In genomic region chr15:80078058-80078814, GRCm38 (mm10) we compare ENCODE assay signal across 10 mouse cellular contexts. TPM values are rescaled to one million over a fixed set of nuclear protein-coding genes. Genes with fewer than 3 reads are reported as not detected.
DNase-seq lines count a peak whose midpoint lies in the region; ATAC-seq and TF ChIP-seq lines count a peak whose summit lies in the region.
"Had no signal": no experiment of that assay in that cellular context is flagged by ENCODE, and none has a peak within 500 bp of the region (broad histone marks: within the 10 kb centered on the region; RNA-seq: fewer than 3 reads in every experiment).

No protein-coding gene starts in this region.

- no peaks in the 10 kb centered on the region for H3K27me3 ChIP-seq in C2C12 (ENCODE audit: control insufficient read depth, insufficient read depth, insufficient read length)
- no peaks in the 10 kb centered on the region for H3K27me3 ChIP-seq in thymus, adult 2 months (ENCODE audit: control insufficient read depth, insufficient read depth, low read length)
- H3K27me3 ChIP-seq: midbrain, embryonic 12.5 days had no signal

- peaks cover 54% of the 10 kb centered on the region for H3K79me2 ChIP-seq in C2C12 (ENCODE audit: control insufficient read depth, insufficient read depth)

- no peak; the same call in 1 of the 2 replicates for TF ChIP-seq POLR2A in embryonic fibroblast, embryonic 13.5 days (IDR thresholded peaks at IDR 0.05; ENCODE audit: low read depth, low read length)
- no peak for TF ChIP-seq POLR2A in thymus, adult 2 months (IDR thresholded peaks at IDR 0.05; ENCODE audit: control insufficient read depth, extremely low read depth, insufficient read depth, low read length, poor library complexity)

- no peak overlapping the region for H3K27ac ChIP-seq in embryonic fibroblast, embryonic 13.5 days (ENCODE audit: insufficient read depth, low read length)
- H3K27ac ChIP-seq in thymus, adult 2 months (ENCODE audit: control insufficient read depth, insufficient read depth, low read length): no peak overlapping the region
- H3K27ac ChIP-seq: midbrain, embryonic 12.5 days had no signal

- H3K79me3 ChIP-seq in C2C12 (ENCODE audit: low read depth): peaks cover 46% of the 10 kb centered on the region

- H3K4me3 ChIP-seq in C2C12 (ENCODE audit: insufficient read depth, poor library complexity, severe bottlenecking): peak overlapping the region; percentile 8
- H3K4me3 ChIP-seq in embryonic fibroblast, embryonic 13.5 days (ENCODE audit: insufficient read depth, low read length): 0 out of 2 replicates have a peak overlapping the region, but pooled peaks have one; percentile 4
- no peak overlapping the region for H3K4me3 ChIP-seq in thymus, adult 2 months (ENCODE audit: control insufficient read depth, insufficient read depth, low read length)
- H3K4me3 ChIP-seq: midbrain, embryonic 12.5 days had no signal

- H3ac ChIP-seq in C2C12 (ENCODE audit: control insufficient read depth, insufficient read length, low read depth): no peak overlapping the region

- 90% methylated on average over 11 of the region's 11 CpGs for WGBS in thymus, adult 2 months

- H3K36me3 ChIP-seq in C2C12 (ENCODE audit: control insufficient read depth, insufficient read depth): peaks cover 63% of the 10 kb centered on the region
- H3K36me3 ChIP-seq in thymus, adult 2 months (ENCODE audit: control insufficient read depth, insufficient read depth, low read length): peaks cover 56% of the 10 kb centered on the region

- TF ChIP-seq CTCF in C2C12 (IDR thresholded peaks at IDR 0.05; ENCODE audit: control insufficient read depth, insufficient read depth, insufficient read length): no peak
- no peak for TF ChIP-seq CTCF in embryonic fibroblast, embryonic 13.5 days (IDR thresholded peaks at IDR 0.05; ENCODE audit: borderline replicate concordance, insufficient read depth, low read length)
- TF ChIP-seq CTCF in thymus, adult 2 months (IDR thresholded peaks at IDR 0.05; ENCODE audit: borderline replicate concordance, control insufficient read depth, extremely low read depth, insufficient read depth, low read length, poor library complexity): no peak

- H3K4me1 ChIP-seq in embryonic fibroblast, embryonic 13.5 days (ENCODE audit: control insufficient read depth, insufficient read depth, low read length): no peaks in the 10 kb centered on the region
- peaks cover 15% of the 10 kb centered on the region for H3K4me1 ChIP-seq in thymus, adult 2 months (replicated peaks; ENCODE audit: control insufficient read depth, insufficient read depth, low read length)

- peak; percentile 30 for DNase-seq in cerebellum, adult 11-12 months
- DNase-seq in kidney, adult 18-20 months: peak; percentile 26
- no peak for DNase-seq in kidney, postnatal 25 days
- DNase-seq in embryo, embryonic 9.5 days (ENCODE audit: extremely low spot score): no peak
- DNase-seq in thymus, adult 2 months: no peak

- no peak for ATAC-seq in cerebellum, adult (ENCODE audit: insufficient number of reproducible peaks, low FRiP score, low TSS enrichment)
- ATAC-seq: inflammation-experienced regulatory T-cells, adult 6 months had no signal

TF ChIP-seq in C2C12, 6 proteins besides CTCF, POLR2A, EP300 and RAD21:
- TF ChIP-seq CEBPB (IDR thresholded peaks at IDR 0.05; ENCODE audit: low read depth): no peak
- peak; percentile 9 for TF ChIP-seq MAX (IDR thresholded peaks at IDR 0.05)

RNA-seq across cellular contexts. Expression of gene Syngr1, which starts 12.9 kb away (rescaled TPM):
- 7.9 TPM for polyA plus RNA-seq in C2C12 (2012; fragmentation: generic; extraction: Trizol)
- polyA plus RNA-seq in embryonic fibroblast, embryonic 13.5 days (2011; ENCODE audit: insufficient read length, low read depth, missing spikeins): 0.95 and 1.1 TPM in 2 replicates
- polyA plus RNA-seq in thymus, adult 2 months (2012; rRNA removed): 91.8 and 121 TPM in 2 replicates

RNA-seq across cellular contexts. Expression of gene Rpl3, which starts 13.4 kb away (rescaled TPM):
- 1,181 TPM for polyA plus RNA-seq in C2C12 (2012; fragmentation: generic; extraction: Trizol)
- polyA plus RNA-seq in embryonic fibroblast, embryonic 13.5 days (2011; ENCODE audit: insufficient read length, low read depth, missing spikeins): 1,636 and 1,653 TPM in 2 replicates
- polyA plus RNA-seq in thymus, adult 2 months (2012; rRNA removed): 627 and 715 TPM in 2 replicates

RNA-seq across cellular contexts. Expression of gene Tab1, which starts 54.7 kb away (rescaled TPM):
- polyA plus RNA-seq in C2C12 (2012; fragmentation: generic; extraction: Trizol): 30.2 TPM
- polyA plus RNA-seq in embryonic fibroblast, embryonic 13.5 days (2011; ENCODE audit: insufficient read length, low read depth, missing spikeins): 11.0 and 12.2 TPM in 2 replicates
- 53.8 and 61.0 TPM in 2 replicates for polyA plus RNA-seq in thymus, adult 2 months (2012; rRNA removed)

Comparison
In these comparisons a context has a peak if more than half of its experiments do, and no peak if none do; other contexts are left out.
1. DNase-seq: peak in cerebellum, adult 11-12 months (single experiment) and kidney, adult 18-20 months (single experiment); none in kidney, postnatal 25 days (0 of 2), embryo, embryonic 9.5 days (single experiment) and thymus, adult 2 months (single experiment).
2. RNA of gene Syngr1, which starts 12.9 kb away (polyA plus RNA-seq): 91.8 to 121 TPM in thymus, adult 2 months; 7.9 TPM in C2C12 (single experiment) and 0.95 to 1.1 TPM in embryonic fibroblast, embryonic 13.5 days; every median in the first group is over 10 times any median in the second.